Mouse (Mus musculus): ENCODE data around the gene Prkce. TPM values are rescaled to one million over a fixed set of nuclear protein-coding genes. Genes with fewer than 3 reads are reported as not detected.

Prkce gene
- total RNA-seq, 1 experiment from 2014 or later: 6.4 TPM

DNA sequence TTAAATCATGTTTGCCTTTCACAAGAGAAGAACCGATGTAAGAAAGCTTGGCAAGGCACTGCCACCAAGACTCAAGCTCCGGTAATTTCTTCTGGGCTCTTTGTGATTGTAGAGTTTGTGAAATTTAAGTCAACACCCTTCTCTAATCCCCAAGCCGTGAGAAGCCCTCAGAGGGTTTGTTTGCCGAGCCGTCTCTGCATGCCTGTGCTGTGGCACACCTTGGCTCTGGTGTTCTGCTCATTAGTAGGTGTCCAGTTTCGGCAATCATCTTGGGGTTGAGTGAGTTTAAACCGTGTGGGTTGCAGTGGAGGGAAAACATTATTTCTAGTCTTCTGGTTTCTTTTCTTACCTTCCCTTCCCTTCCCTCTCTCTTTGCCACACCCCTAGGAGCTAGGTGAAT, 358.4 kb downstream of the Prkce start:
- no peak for ATAC-seq (replicated peaks; ENCODE audit: low read depth, poor library complexity, severe bottlenecking)

DNA sequence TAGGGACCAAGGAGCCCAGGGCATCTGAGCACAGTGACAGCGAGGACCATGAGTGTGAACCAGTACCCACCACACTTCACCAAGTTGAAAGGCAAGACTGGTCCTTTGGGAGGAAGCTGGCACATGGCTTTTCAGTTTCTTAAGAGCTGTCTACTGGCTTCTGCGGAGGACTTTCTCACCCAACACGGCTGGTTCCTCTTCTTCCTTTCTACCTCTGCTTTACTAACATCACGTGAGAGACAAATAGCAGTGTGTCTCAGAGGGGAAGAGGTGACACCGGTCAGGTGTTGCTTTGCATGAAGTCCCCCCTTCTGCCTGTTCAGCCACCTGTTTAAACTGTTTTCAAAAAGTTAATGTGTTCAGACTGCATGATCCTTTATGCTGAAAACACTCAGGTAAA, 359.7 kb downstream of the Prkce start:
- no peak for ATAC-seq (replicated peaks; ENCODE audit: low read depth, poor library complexity, severe bottlenecking)

DNA sequence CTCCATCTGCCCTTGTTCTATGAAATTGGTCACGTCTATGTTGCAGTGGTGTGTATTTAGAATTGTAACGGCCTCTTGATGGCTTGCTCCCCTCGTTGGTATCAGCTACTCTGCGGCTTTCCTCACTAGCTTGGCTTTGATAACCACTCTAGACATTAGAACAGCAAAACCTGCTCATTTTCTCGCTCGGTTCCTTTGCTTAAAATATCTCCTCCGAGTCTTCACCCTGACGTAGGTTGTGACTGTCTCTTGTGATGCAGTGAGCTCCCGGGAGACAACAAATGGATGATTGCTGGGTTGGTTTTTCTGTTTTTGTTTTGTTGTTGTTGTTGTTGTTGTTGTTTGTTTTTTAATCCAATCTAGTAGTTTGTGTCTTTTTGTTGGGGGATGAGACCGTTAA, 361.4 kb downstream of the Prkce start:
- ATAC-seq (replicated peaks; ENCODE audit: low read depth, poor library complexity, severe bottlenecking): no peak

DNA sequence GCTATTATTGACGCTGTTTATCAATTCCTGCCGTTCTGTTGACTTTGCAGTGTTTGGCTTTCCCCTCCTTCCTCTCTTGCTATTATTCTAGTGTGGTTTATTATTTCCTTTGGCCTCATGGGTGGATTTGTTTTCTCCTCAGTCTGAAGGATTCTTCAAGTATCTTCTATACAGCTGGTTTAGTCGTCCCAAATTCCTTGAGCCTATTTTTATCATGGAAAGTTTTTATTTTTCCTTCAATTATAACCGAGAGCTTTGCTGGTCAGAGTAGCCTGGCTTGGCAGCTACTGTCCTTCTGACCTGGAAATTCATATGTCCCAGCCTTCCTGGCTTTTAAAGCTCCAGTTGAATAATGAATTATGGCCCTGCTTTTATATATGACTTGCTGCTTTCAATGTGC, 361.8 kb downstream of the Prkce start:
- no peak for ATAC-seq (replicated peaks; ENCODE audit: low read depth, poor library complexity, severe bottlenecking)

DNA sequence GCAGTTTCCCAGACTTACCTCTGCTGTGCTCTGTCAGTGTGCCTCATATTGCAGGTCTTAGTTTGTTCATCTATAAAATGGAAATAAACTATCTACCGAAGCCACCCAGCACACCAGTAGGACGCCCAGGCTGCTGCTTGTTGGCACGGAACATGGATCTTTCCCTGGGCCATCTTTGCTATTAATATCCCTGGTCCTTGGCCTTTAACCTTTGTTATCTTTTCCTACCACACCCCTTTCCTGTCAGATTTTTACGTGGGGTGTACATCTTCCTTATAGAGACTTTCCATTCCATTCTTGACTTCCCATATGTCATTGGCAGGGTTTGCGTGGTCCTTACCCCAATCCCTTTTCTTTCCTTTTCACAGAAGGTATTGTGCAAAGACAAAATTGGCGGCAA, 363.6 kb downstream of the Prkce start:
- ATAC-seq (replicated peaks; ENCODE audit: low read depth, poor library complexity, severe bottlenecking): no peak

DNA sequence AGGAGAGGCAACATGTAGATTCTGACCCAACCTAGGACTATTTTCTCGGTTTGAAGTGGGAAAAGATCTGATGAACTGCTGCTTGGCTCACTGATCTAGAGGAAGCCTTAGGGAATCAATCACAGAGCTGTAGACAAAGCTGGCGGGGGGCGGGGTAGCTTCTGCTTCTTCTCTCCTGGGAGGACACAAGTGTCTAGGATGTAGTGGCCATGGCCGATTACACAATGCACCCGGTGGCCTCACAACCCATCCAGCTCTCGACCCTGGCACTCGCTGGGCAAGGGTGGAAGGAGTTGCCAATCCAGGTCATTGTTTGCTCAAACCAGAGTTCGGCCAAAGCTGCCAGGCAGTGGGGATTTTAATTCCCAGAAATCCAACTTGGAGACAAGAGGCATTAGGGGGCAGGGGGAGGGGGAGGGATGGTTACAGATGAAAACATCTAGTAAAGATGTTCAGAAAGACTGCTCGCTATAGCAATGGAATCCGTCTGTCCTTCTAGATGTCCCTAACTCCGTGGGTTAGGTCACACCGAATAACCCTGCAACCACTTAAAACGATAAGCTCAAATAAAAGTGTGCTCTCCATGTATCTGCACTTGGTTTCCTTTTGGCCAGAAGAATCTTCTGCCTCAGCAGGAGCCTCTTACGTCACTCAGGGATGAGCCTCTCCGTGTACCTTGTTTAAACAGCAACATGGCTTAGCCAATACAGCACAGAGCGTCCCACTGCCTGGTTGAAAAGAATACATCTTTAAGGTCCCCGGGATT, 365.4 kb downstream of the Prkce start:
- no peak for ATAC-seq (replicated peaks; ENCODE audit: low read depth, poor library complexity, severe bottlenecking)

DNA sequence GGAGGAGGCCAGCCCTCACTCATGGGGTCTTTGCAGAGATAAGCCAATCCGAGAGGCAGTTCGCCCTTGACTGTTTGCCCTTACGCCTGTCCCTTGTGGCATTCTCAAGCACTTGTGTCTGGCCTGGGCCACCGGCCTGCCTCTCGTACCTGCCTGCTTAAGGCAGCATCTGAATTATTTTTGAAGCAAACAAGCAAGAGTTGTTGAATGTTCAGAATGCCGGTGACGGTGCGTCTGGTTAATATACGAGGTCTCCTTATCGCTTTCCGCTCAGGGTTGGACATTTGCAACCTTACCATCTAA, 365.9 kb downstream of the Prkce start:
- ATAC-seq (replicated peaks; ENCODE audit: low read depth, poor library complexity, severe bottlenecking): no peak

DNA sequence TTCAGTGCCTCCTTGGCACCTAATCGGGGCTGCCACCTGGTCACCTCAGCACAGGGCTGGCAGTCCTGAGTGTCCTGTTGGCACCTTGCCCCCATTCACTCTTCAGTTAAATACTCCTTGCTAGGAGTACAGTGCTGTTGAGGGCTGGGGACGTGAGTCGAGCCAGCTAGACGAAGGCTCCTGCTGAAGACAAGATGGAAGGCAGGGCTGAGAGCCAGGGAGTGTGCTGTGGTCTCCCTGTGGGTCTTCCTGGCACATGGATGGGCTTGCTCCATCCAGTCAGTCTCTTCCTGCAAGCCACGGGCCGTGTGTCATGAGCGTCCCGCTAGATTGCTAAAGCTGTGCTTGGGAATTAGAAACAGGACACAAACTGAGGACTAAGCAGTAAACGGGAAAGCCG, 367.5 kb downstream of the Prkce start:
- no peak for ATAC-seq (replicated peaks; ENCODE audit: low read depth, poor library complexity, severe bottlenecking)

DNA sequence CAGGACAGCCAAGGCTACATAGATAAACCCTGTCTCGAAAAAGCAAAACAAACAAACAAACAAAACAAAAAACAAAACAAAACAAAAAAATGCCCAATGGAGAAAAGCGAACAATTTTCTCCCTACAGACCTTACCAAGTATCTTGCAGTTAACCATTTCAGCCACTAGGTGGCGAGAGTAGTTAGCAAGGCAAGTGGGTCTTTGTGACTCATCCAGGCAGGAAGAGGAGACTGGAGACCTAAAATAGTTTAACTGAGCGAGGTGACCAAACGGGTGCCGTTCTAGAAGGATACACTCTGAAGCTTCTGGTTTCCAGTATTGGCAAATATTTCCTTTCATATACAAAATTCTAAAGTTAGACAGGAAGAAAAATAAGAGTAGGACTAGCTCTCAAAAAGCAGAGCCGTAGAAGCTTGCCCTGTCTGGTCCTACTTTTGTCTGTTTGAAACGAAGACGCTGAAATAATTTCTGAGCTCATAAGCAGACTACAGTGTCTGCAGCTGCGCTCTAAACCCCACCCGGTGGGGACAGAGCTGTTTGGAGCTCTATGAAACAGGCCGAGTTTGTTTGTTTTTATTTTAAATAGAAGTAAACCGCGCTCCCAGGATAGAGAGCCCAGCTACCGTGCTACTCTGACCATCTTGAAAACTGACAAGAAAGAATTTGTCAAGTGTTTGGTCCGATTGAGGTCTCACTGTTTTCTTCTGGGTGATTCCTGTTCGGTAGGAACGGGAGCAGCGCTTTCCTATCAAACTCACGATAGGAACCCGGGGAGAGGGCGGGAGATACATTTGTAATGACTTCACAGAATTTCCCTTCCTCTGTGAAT, 368.5 kb downstream of the Prkce start:
- peak; percentile 96 for ATAC-seq (replicated peaks; ENCODE audit: low read depth, poor library complexity, severe bottlenecking)

DNA sequence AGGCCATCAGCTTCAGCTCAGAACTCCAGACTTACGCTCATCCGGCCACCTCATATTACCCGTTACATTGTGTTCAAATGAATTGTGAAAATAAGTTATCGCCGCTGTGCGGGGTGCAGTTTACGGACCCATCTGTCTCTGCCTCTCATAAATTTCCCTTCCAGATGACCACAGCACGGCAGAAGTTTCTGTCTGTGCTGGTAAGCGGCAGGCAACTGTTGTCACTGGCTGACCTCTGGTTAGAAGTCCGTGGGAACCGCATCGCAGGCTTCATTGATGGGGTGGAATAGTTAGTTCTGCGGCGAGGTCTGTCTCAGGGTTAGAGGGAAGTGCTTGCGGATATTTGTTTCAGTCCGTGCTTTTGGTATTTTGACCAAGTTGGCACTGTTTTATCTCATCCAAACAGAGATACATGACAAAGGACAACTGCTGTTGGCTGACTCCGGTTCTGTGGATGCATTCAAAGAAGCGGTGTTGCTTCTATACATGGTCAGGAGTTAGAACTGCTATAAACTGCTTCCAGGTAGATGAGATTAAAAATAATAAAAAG, 372.4 kb downstream of the Prkce start:
- ATAC-seq (replicated peaks; ENCODE audit: low read depth, poor library complexity, severe bottlenecking): no peak

DNA sequence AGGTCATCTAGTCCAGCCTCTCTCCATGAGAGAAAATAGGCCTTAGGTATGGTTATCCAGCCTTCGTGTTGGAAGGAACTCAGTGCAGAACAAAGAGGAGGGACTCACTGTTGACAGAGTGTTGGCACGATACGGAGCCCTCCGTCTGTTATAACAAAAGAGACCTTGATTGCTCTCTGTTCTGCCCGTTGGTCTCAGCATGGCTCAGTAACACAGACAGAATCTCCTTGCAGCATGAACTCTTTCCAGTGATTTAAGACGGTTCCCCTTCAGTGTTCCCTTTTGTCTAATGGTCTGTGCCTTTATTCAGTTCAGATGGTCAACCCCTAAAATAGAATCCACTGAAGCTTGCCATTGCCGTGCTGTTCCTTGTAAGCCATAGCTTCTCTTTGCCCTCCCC, 378.9 kb downstream of the Prkce start:
- ATAC-seq (replicated peaks; ENCODE audit: low read depth, poor library complexity, severe bottlenecking): no peak

DNA sequence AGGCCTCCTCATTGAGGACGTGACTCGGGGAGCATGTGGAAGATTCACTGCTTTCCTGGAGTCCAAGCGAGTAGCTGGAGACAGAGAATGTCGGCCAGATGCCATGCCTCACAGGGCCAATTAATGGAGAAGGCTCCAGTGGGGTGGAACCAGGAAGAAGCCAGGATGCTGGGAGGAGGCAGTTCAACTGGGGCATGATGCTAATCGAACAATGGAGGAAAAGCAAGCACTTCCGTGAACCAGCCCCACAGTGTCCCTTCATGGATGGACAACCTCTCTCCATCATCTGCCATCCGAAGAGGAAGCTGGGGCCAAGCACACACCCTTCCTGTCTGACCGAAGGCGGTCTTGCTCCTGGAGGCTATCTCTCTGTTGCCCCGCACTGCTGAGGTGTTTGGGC, 381.5 kb downstream of the Prkce start:
- no peak for ATAC-seq (replicated peaks; ENCODE audit: low read depth, poor library complexity, severe bottlenecking)

DNA sequence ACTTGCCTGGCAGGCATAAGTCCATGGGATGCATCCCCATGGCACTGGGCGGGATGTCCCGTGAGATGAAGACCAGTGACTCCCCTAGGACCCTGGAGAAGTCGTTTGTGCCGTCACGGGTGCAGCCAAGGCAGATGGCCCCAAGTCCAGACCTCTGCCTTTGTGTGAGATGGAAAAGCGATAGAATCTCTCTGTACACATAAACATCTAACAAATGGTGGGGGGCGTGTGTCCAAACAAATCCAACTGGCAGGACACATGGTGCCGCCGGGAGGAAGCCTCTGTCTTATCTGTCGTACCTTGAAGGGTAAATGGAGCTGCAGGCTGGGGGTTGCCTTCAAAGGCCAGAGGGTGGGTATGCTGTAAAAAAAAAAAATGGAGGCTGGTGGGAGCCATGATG, 384.0 kb downstream of the Prkce start:
- no peak for ATAC-seq (replicated peaks; ENCODE audit: low read depth, poor library complexity, severe bottlenecking)

DNA sequence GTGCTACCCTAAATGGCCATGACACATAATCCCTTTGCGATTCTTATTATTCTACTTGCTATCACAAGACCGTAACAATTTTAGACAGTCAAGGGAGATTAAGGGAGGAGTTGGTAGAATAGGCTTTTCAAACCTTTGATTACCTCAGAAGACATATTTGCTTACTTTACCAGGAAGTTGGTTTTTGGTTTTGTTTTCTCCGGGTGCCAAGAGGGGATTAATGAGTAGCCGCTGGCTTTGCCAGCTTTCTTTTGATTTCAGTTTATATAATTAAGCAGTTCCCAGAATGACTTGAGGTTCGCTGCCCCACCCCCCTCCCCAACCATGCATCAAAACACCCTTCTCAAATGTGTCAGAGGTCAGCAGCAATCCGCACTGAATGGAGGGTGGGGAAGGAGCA, 384.4 kb downstream of the Prkce start:
- ATAC-seq (replicated peaks; ENCODE audit: low read depth, poor library complexity, severe bottlenecking): no peak

DNA sequence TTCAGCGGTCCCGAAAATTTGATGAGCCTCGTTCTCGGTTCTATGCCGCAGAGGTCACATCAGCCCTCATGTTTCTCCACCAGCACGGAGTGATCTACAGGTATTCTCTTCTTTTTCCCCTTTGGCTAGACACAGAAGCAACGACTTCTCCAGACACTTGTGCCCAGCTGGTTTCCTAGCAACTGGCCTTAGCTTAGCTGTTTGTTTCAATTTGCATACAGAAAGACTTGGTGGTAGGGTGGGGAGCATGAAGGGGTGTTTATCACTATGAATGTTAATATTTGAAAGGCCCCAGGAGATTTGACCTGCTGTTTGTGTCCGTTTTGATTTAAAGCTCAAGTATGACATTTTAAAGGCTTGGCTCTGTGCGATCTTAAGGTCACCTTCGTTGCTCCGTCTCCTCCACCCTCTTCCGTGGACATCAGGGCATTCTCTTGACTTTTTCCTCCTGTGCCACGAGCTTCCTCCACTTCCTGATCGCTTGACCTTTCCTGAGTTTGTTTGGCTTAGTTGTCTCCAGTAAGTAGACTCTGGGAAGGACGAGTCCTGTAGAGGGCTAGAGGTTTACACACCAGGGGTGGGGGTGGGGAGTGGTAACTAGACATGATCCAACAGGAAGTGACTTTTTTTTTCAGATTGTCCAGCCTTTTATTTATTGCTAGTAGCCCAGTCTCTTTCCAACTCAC, 391.8 kb downstream of the Prkce start:
- ATAC-seq (replicated peaks; ENCODE audit: low read depth, poor library complexity, severe bottlenecking): no peak

DNA sequence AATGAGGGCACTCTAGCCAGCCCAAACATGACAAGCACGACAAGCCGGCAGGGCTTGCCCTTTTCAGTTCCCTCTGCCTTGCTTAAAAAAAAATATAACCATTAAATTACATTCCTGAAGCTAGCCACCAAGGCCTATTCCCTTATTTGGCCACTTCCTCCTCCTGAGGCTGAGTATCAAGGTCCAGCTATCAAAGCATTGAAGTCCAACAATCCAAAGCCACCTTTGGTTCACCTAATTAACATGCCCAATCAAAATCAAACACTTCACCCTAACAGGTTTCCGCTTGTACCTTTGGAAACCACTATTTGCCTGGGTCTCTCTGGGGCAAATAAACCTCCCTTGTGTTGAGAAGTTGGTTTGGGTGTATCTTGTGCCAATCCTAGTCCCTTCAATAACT, 392.9 kb downstream of the Prkce start:
- no peak for ATAC-seq (replicated peaks; ENCODE audit: low read depth, poor library complexity, severe bottlenecking)

DNA sequence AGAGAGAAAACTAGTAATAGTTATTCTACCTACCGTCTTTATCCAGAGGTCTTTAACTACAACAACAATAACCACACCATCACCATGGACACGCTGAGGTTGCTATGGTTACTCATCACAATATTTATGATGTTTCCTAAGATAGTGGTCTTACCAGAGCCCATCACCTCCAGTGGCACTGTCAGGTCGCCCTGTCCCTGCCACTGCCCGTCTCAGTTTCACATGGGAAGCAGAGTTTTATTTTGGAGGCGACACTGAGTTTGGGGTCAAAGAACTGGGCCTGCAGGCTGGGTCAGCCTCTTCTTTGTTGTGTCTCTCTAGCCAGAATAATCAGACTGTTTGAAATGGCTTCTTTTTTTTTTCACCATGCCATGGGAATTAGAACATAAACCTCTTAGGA, 402.9 kb downstream of the Prkce start:
- no peak for ATAC-seq (replicated peaks; ENCODE audit: low read depth, poor library complexity, severe bottlenecking)

DNA sequence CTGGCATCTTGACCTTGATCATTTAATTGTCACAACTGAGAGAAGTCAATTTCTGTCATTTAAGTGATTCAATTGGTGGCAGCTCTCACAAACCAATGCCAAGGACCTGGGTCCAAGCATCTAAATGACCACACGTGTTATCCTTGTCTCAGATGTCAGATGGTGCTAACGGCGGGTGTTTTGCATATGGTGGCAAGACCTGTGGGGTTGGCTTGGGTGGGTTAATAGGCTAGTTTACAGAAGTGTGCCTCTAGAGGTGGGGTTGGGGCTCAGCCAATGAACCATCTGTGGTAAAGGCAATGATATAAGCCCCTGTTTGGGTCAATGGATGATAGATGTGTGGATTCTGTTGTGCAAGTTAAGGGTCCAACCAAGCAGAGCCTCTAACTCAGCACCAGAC, 403.7 kb downstream of the Prkce start:
- ATAC-seq (replicated peaks; ENCODE audit: low read depth, poor library complexity, severe bottlenecking): no peak

DNA sequence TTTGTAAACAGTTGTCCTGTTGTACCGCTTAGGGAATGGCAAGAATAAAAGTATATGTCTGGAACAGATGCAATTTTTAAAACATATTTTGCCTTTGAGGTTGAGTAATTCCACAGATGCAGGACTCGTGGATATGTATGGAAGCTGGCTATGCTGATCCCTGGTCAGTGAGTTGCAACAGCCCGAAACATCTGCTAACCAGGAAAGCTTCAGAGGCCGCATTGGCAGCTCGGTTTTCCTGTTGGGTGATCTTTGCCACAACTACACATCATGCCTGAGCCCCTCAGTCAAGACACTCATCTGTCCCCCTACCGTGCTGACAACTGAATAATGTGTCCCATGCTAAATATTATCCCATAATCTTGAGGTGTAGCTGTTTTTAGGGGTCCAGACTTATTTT, 404.6 kb downstream of the Prkce start:
- no peak for ATAC-seq (replicated peaks; ENCODE audit: low read depth, poor library complexity, severe bottlenecking)

DNA sequence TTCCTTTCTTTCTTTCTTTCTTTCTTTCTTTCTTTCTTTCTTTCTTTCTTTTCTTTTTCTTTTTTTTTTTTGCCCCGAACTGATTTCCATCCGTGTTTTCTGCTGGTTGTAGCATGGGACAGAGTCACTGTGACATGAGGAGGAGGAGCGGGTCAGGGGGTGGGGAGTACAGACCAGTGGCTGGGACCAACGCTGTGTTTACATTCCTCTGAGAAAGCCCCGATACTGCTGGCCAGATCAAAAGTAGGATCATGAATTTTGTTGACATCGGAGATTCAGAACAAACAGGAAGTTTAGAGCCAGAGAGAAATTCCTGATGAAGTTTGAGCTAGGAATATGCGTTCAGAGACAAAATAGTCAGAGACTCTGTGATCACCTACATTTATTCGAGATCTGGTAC, 405.0 kb downstream of the Prkce start:
- ATAC-seq (replicated peaks; ENCODE audit: low read depth, poor library complexity, severe bottlenecking): no peak

DNA sequence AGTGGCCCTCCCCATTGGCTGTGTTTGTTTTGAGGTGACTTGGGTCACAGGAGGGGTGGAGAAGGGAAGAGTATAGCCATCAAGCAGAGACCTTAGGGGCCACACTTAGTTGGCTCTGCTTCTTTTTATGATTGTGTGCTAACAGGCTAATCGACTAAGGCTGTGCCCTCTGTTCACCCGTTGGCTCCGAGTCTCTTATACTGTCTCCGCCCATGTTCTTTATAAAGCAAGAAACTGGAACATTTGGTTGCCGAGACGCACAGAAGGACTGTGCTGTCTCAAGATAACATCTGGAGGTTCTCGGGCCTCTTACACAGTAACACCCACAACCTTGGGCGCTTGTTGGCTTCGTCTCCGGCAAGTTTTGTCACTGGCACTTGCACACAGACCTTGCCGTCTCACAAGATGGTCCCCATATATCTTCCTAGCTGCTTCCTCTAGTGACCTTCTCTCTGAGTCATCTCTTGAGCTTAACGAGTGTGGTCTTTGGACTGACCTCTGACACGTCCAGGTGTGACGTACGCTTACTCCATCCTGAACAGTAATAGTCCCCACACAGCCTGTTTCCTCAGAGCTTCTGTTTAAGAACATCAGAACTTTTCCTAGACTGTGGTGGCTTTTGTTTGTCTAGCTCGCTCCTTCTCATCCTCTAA, 406.1 kb downstream of the Prkce start:
- ATAC-seq (replicated peaks; ENCODE audit: low read depth, poor library complexity, severe bottlenecking): no peak
